Mouse (Mus musculus) Muller cell, postnatal 12 days (primary cell): Measurements from ENCODE around the gene Lsm2.
"Not testable (repeated sequence)": the region's sequence is repeated elsewhere in the genome, so short reads cannot be mapped to it uniquely, and the experiment has no call there.

Source experiments
- DNase-seq: peaks from one replicate; pipeline ENCODE4 v3.0.0-alpha.2; 2015; ENCODE audit errors: inconsistent ontology term

Lsm2 gene

DNA sequence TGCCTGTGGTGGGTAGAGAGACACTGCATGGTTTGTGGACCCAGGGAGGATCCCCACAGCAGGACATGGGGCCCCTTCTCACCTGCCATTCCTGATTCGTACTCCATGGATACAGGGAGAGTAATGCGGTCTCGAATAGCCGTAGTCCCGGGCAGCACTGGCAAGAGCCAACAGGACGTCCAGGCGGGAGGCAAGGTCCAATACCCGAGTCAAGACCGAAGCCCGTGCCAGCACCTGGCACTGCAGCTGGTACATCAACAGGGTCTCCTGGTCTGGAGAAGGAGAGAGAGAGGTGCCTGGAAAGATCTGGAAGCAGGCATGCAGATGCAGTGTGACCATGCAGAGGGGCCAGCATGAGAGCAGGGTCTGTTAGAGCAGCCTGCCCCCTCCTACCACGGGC lies 49.6 kb downstream of the Lsm2 start:
- no peak for DNase-seq

DNA sequence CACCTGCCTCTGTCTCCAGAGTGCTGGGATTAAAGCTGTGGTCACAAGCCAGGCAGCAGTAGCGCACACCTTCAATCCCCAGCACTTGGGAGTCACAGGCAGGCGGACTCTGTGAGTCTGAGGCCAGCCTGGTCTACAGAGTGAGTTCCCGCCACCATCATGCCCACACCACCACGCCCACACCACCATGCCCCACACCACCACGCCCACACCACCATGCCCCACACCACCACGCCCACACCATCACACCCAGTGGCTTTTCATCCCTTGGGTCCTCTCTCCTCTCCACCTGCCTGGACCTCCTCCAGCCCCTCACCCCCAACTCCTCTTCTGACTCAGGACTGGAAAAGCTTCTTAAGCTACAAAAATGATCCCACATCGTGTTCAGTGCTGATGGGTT lies 50.2 kb downstream of the Lsm2 start:
- no peak for DNase-seq

DNA sequence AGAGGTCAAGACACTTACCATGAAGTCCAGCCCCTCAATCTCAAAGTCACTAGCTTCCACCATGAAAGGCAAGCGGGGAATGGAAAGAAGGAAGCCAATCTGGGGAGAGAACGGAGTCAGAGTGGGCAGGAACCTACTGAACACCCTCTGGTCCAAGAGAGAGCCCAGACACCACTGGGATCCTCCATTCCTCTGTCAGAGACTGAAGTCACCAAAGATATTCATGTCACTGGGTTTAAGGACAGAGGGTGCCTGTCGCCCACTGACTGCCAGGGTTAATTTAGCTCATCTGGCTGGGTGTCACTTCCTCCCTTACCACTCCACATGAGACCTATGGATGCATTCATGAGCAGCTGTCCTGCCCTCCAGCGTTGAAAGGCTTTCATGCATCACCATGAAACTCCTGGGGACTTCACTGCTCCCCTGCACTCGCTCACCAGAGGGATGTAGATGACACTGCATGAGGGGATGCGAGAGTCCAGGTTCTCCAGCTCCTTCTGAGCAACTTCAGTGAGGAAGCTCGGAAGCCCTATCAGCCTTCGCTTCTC lies 50.7 kb downstream of the Lsm2 start:
- DNase-seq, result no peak

DNA sequence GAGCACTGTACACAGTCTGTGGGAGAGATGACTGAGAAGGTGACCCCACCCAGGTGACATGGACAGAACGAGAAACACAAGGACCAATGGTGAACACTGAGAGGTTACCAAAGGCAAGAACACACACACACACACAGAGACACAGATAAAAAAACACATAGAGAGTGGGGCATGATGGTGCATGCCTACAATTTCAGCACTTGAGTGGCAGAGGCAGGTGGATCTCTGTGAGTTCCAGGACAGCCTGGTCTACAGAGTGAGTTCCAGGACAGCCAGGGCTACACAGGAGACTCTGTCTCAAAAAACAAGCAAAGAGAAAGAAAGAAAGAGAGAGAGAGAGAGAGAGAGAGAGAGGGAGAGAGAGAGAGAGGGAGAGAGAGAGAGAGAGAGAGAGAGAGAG lies 52.0 kb downstream of the Lsm2 start:
- DNase-seq, result not testable (repeated sequence)

DNA sequence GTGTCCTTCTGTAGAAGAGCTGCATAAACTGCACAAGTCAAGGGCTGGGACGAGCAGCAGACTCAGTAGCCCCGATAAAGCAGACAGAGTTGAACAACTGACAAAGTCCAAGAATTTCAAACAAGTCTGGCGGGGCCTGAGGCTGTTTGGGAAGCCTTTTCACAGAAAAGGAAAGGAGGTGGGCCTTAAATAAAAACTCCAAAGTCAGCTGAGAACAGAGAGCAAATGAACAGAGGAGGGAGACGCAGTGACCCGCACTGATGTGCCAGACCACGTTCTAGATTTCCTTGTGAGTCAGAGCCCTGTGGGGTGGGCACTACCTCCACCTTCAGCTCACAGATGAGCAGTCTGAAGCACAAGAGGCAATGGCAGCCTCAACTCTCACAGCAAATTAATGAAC lies 53.2 kb downstream of the Lsm2 start:
- DNase-seq, result no peak
